Mouse (Mus musculus) thymus, adult 2 months (tissue): Measurements from ENCODE around the gene Wdr78. TPM values are rescaled to one million over a fixed set of nuclear protein-coding genes. Genes with fewer than 3 reads are reported as not detected.
A peak's percentile ranks its signal among the peaks of the same experiment; 100 is the strongest.

Source experiments
- DNase-seq: peaks from one replicate; pipeline ENCODE4 v3.0.0; 2021
- H3K27ac ChIP-seq: fragments of 200-500 bp; 2 replicates; pipeline ENCODE4 v1.5.1; 2012; ENCODE audit warnings: low read length, control low read depth; ENCODE audit not compliant: control insufficient read depth, insufficient read depth
- H3K27me3 ChIP-seq: fragments of 200-500 bp; 2 replicates; pipeline ENCODE4 v1.6.1; 2012; ENCODE audit warnings: mild to moderate bottlenecking, low read length, moderate library complexity, mixed read lengths; ENCODE audit not compliant: control insufficient read depth, insufficient read depth
- H3K36me3 ChIP-seq: fragments of 200-500 bp; 2 replicates; pipeline ENCODE4 v1.6.1; 2012; ENCODE audit warnings: mild to moderate bottlenecking, low read length, moderate library complexity; ENCODE audit not compliant: control insufficient read depth, insufficient read depth
- H3K4me1 ChIP-seq: fragments of 200-500 bp; replicated peaks from 2 replicates; pipeline ENCODE4 v1.6.1; 2012; ENCODE audit warnings: low read length; ENCODE audit not compliant: control insufficient read depth, insufficient read depth
- H3K4me3 ChIP-seq: fragments of 200-500 bp; 2 replicates; pipeline ENCODE4 v1.5.1; 2012; ENCODE audit warnings: mild to moderate bottlenecking, low read length, control low read depth, moderate library complexity; ENCODE audit not compliant: control insufficient read depth, insufficient read depth
- CTCF ChIP-seq: fragments of 200-500 bp; IDR thresholded peaks from 2 replicates; pipeline ENCODE4 v1.5.1; 2012; ENCODE audit warnings: mild to moderate bottlenecking, control low read depth, low read length, moderate library complexity, borderline replicate concordance; ENCODE audit not compliant: control insufficient read depth, poor library complexity, insufficient read depth; ENCODE audit errors: extremely low read depth
- POLR2A ChIP-seq: fragments of 200-500 bp; IDR thresholded peaks from 2 replicates; pipeline ENCODE4 v1.6.1; 2012; ENCODE audit warnings: mild to moderate bottlenecking, low read length, control low read depth, moderate library complexity; ENCODE audit not compliant: control insufficient read depth, poor library complexity, insufficient read depth; ENCODE audit errors: extremely low read depth
- WGBS: fragments of 180-500 bp; shearing (Covaris S2); methylation state at CpG from one replicate; pipeline ENCODE4 v1.1.7; 2018; 5-methylcytosine and 5-hydroxymethylcytosine counted together
- polyA plus RNA-seq: library from polyadenylated mRNA; depleted of rRNA; stranded (reverse); fragments of >200 nt; gene quantifications from 2 replicates; pipeline ENCODE4 v1.2.3, GENCODE M21; 2012

Wdr78 gene
- polyA plus RNA-seq, 1 experiment: 54.6 TPM

GRCm38 (mm10) chr4:103123086-103123485 is 8.7 kb upstream of the Wdr78 start:
- Histone ChIP-seq H3K4me3 (peak overlapping the region; percentile 35), H3K27ac (peak overlapping the region; percentile 39), H3K36me3 (peaks cover 4% of the 10 kb centered on the region), H3K4me1 (peaks cover 11% of the 10 kb centered on the region), H3K27me3 (no peaks in the 10 kb centered on the region)
- no peak for TF ChIP-seq POLR2A
- TF ChIP-seq CTCF: no peak
- 8% methylated on average over 2 of the region's 2 CpGs for WGBS
- DNase-seq: peak; percentile 27

GRCm38 (mm10) chr4:103120874-103121389 is 6.6 kb upstream of the Wdr78 start:
- Histone ChIP-seq H3K36me3 (no peaks in the 10 kb centered on the region; the same call in 1 of the 2 replicates), H3K4me3 (peak overlapping the region; percentile 18; the same call in 1 of the 2 replicates), H3K4me1 (peaks cover 5% of the 10 kb centered on the region), H3K27me3 (no peaks in the 10 kb centered on the region), H3K27ac (peak overlapping the region; percentile 72)
- TF ChIP-seq POLR2A: no peak
- no peak for TF ChIP-seq CTCF
- peak; percentile 24 for DNase-seq
- 34% methylated on average over 9 of the region's 9 CpGs for WGBS

GRCm38 (mm10) chr4:103120395-103120794 is 6.0 kb upstream of the Wdr78 start:
- Histone ChIP-seq H3K27ac (no peak overlapping the region; the same call in 1 of the 2 replicates), H3K4me1 (peaks cover 7% of the 10 kb centered on the region), H3K36me3 (no peaks in the 10 kb centered on the region; the same call in 1 of the 2 replicates), H3K27me3 (no peaks in the 10 kb centered on the region), H3K4me3 (no peak overlapping the region)
- DNase-seq: no peak
- TF ChIP-seq POLR2A (no peak), CTCF (no peak)
- whole genome bisulfite sequencing: under 1% methylated on average over 3 of the region's 3 CpGs

GRCm38 (mm10) chr4:103120028-103120384 is 5.7 kb upstream of the Wdr78 start:
- Histone ChIP-seq H3K4me3 (peak overlapping the region; percentile 92), H3K4me1 (peaks cover 8% of the 10 kb centered on the region), H3K36me3 (no peaks in the 10 kb centered on the region; the same call in 1 of the 2 replicates), H3K27ac (peak overlapping the region; percentile 93), H3K27me3 (no peaks in the 10 kb centered on the region)
- DNase-seq: no peak
- WGBS: 2% methylated on average over 4 of the region's 4 CpGs
- no peak for TF ChIP-seq CTCF
- no peak for TF ChIP-seq POLR2A

- H3K36me3 ChIP-seq: no peaks in the 10 kb centered on the region; the same call in 1 of the 2 replicates
- peak; percentile 89 for DNase-seq
- WGBS: under 1% methylated on average over 110 of the region's 111 CpGs
- peak overlapping the region; percentile 92 for H3K4me3 ChIP-seq
- no peaks in the 10 kb centered on the region for H3K27me3 ChIP-seq
- peak; percentile 99 for TF ChIP-seq POLR2A
- peak; percentile 64 for TF ChIP-seq CTCF
- H3K4me1 ChIP-seq: peaks cover 6% of the 10 kb centered on the region
- peak overlapping the region; percentile 93 for H3K27ac ChIP-seq
These were observed 5.1 kb upstream of the Wdr78 start for GRCm38 (mm10) chr4:103119229-103120027.

- peak overlapping the region; percentile 93 for H3K27ac ChIP-seq
These were observed 4.5 kb upstream of the Wdr78 start for GRCm38 (mm10) chr4:103118888-103119228.

GRCm38 (mm10) chr4:103113402-103113801 is 953 bp downstream of the Wdr78 start:
- Histone ChIP-seq H3K27me3 (no peaks in the 10 kb centered on the region), H3K36me3 (peaks cover 5% of the 10 kb centered on the region; the same call in 1 of the 2 replicates), H3K27ac (peak overlapping the region; percentile 93), H3K4me1 (peaks cover 12% of the 10 kb centered on the region), H3K4me3 (peak overlapping the region; percentile 98)
- 2% methylated on average over 11 of the region's 11 CpGs for WGBS
- peak; percentile 26 for DNase-seq
- TF ChIP-seq POLR2A (no peak), CTCF (no peak)

More at GRCm38 (mm10) chr4:103118888-103119228, 4.5 kb upstream of the Wdr78 start:
- H3K27me3 ChIP-seq: no peaks in the 10 kb centered on the region
- H3K4me3 ChIP-seq: peak overlapping the region; percentile 78
- DNase-seq: no peak
- H3K4me1 ChIP-seq: peaks cover 5% of the 10 kb centered on the region
- WGBS: 4% methylated on average over 15 of the region's 15 CpGs
- no peak for TF ChIP-seq POLR2A
- no peak for TF ChIP-seq CTCF
- no peaks in the 10 kb centered on the region for H3K36me3 ChIP-seq
